In genomic region chr8:11911639-11912450, GRCm38 (mm10) we compare ENCODE assay signal across 11 mouse cellular contexts.
DNase-seq lines count a peak whose midpoint lies in the region; ATAC-seq and TF ChIP-seq lines count a peak whose summit lies in the region.
"Had no signal": no experiment of that assay in that cellular context is flagged by ENCODE, and none has a peak within 500 bp of the region (broad histone marks: within the 10 kb centered on the region; RNA-seq: fewer than 3 reads in every experiment).

No protein-coding gene starts in this region.

- peak overlapping the region; percentile 35 for H3K4me2 ChIP-seq in forebrain, postnatal 0 days (ENCODE audit: low read depth)
- H3K4me2 ChIP-seq in hindbrain, embryonic 14.5 days (replicated peaks): peak overlapping the region; percentile 45
- peak overlapping the region; percentile 7; the same call in 1 of the 2 replicates for H3K4me2 ChIP-seq in lung, embryonic 15.5 days
- H3K4me2 ChIP-seq: heart, embryonic 11.5 days had no signal

- no peak; the same call in 1 of the 2 replicates for ATAC-seq in forebrain, postnatal 0 days
- ATAC-seq in hindbrain, embryonic 14.5 days (ENCODE audit: low FRiP score): no peak
- peak; percentile 16; the same call in 1 of the 2 replicates for ATAC-seq in lung, embryonic 15.5 days (ENCODE audit: borderline replicate concordance, extremely low read depth, low FRiP score, low TSS enrichment)
- ATAC-seq: inflammation-experienced regulatory T-cells, adult 6 months had no signal

- no peaks in the 10 kb centered on the region for H3K9me3 ChIP-seq in forebrain, postnatal 0 days (ENCODE audit: low read length)
- no peaks in the 10 kb centered on the region for H3K9me3 ChIP-seq in hindbrain, embryonic 14.5 days (ENCODE audit: control insufficient read depth, low read length)
- H3K9me3 ChIP-seq in lung, embryonic 15.5 days: no peaks in the 10 kb centered on the region
- H3K9me3 ChIP-seq in limb, embryonic 10.5 days (replicated peaks): no peaks in the 10 kb centered on the region
- H3K9me3 ChIP-seq in heart, embryonic 10.5 days: no peaks in the 10 kb centered on the region

- TF ChIP-seq CTCF in forebrain, postnatal 0 days (IDR thresholded peaks at IDR 0.05; ENCODE audit: low read depth): no peak

- no peak overlapping the region for H3K4me3 ChIP-seq in forebrain, postnatal 0 days (ENCODE audit: low read depth, low read length)
- no peak overlapping the region for H3K4me3 ChIP-seq in hindbrain, embryonic 14.5 days (replicated peaks; ENCODE audit: low read length)
- H3K4me3 ChIP-seq in lung, embryonic 15.5 days: no peak overlapping the region
- H3K4me3 ChIP-seq in limb, embryonic 10.5 days: no peak overlapping the region
- H3K4me3 ChIP-seq in heart, embryonic 10.5 days: no peak overlapping the region

- H3K27ac ChIP-seq in forebrain, postnatal 0 days (ENCODE audit: low read depth, low read length): peak overlapping the region; percentile 42; the same call in 1 of the 2 replicates
- H3K27ac ChIP-seq in hindbrain, embryonic 14.5 days: 0 out of 2 replicates have a peak overlapping the region, but pooled peaks have one; percentile 4
- peak overlapping the region; percentile 24; the same call in 1 of the 2 replicates for H3K27ac ChIP-seq in lung, embryonic 15.5 days
- no peak overlapping the region for H3K27ac ChIP-seq in limb, embryonic 10.5 days
- no peak overlapping the region for H3K27ac ChIP-seq in heart, embryonic 10.5 days
- H3K27ac ChIP-seq: liver, embryonic 14.5 days had no signal

- no peak overlapping the region for H3K9ac ChIP-seq in forebrain, postnatal 0 days
- peak overlapping the region; percentile 32 for H3K9ac ChIP-seq in hindbrain, embryonic 14.5 days
- H3K9ac ChIP-seq in lung, embryonic 15.5 days: no peak overlapping the region
- H3K9ac ChIP-seq: liver, embryonic 14.5 days had no signal

- H3K27me3 ChIP-seq in forebrain, postnatal 0 days (ENCODE audit: insufficient read depth, low read length): no peaks in the 10 kb centered on the region
- H3K27me3 ChIP-seq in hindbrain, embryonic 14.5 days (ENCODE audit: control insufficient read depth, insufficient read depth, low read length): peaks cover 6% of the 10 kb centered on the region; the same call in 1 of the 2 replicates
- H3K27me3 ChIP-seq in lung, embryonic 15.5 days: no peaks in the 10 kb centered on the region
- no peaks in the 10 kb centered on the region for H3K27me3 ChIP-seq in limb, embryonic 10.5 days (ENCODE audit: low read depth, poor library complexity, severe bottlenecking)
- peaks cover 14% of the 10 kb centered on the region; the same call in 1 of the 2 replicates for H3K27me3 ChIP-seq in heart, embryonic 10.5 days (ENCODE audit: insufficient read depth, poor library complexity, severe bottlenecking)

- 49% methylated on average over 18 of the region's 18 CpGs for WGBS in forebrain, postnatal 0 days
- WGBS in hindbrain, embryonic 14.5 days: 38% methylated on average over 18 of the region's 18 CpGs
- WGBS in lung, embryonic 15.5 days: 39% methylated on average over 18 of the region's 18 CpGs
- whole genome bisulfite sequencing in limb, embryonic 10.5 days: 82% methylated on average over 18 of the region's 18 CpGs
- 75% methylated on average over 18 of the region's 18 CpGs for WGBS in heart, embryonic 10.5 days

- DNase-seq in forebrain, postnatal 0 days: no peak
- no peak for DNase-seq in hindbrain, embryonic 14.5 days (ENCODE audit: low spot score)
- DNase-seq in neural tube, embryonic 10.5 days (ENCODE audit: extremely low spot score, low spot score): peak; percentile 23
- DNase-seq in limb, embryonic 10.5 days (ENCODE audit: low spot score): no peak
- no peak for DNase-seq in heart, embryonic 10.5 days (ENCODE audit: low spot score)
- DNase-seq in right cerebral cortex, postnatal 10 days (ENCODE audit: low spot score in 2 of 2): no peak
- DNase-seq: layer of hippocampus, postnatal 36 days had no signal

- H3K36me3 ChIP-seq in forebrain, postnatal 0 days (ENCODE audit: insufficient read depth): no peaks in the 10 kb centered on the region
- H3K36me3 ChIP-seq in hindbrain, embryonic 14.5 days (replicated peaks; ENCODE audit: control insufficient read depth, insufficient read depth): no peaks in the 10 kb centered on the region
- H3K36me3 ChIP-seq in lung, embryonic 15.5 days: no peaks in the 10 kb centered on the region
- H3K36me3 ChIP-seq in limb, embryonic 10.5 days: no peaks in the 10 kb centered on the region
- no peaks in the 10 kb centered on the region for H3K36me3 ChIP-seq in heart, embryonic 10.5 days

- H3K4me1 ChIP-seq in forebrain, postnatal 0 days (ENCODE audit: insufficient read depth): peaks cover 6% of the 10 kb centered on the region; the same call in 1 of the 2 replicates
- H3K4me1 ChIP-seq in hindbrain, embryonic 14.5 days (replicated peaks; ENCODE audit: control insufficient read depth, insufficient read depth, low read length): peaks cover 40% of the 10 kb centered on the region
- H3K4me1 ChIP-seq in lung, embryonic 15.5 days: peaks cover 34% of the 10 kb centered on the region
- H3K4me1 ChIP-seq in limb, embryonic 10.5 days: peaks cover 22% of the 10 kb centered on the region
- peaks cover 19% of the 10 kb centered on the region for H3K4me1 ChIP-seq in heart, embryonic 10.5 days

Comparison
In these comparisons a context has a peak if more than half of its experiments do, and no peak if none do; other contexts are left out.
1. H3K27ac ChIP-seq: peak in forebrain, postnatal 0 days (single experiment), hindbrain, embryonic 14.5 days (single experiment) and lung, embryonic 15.5 days (single experiment); none in limb, embryonic 10.5 days (single experiment) and heart, embryonic 10.5 days (single experiment).
2. Peak in every context shown above with its lines, with median percentiles within 50 percentile points of each other: H3K4me2 ChIP-seq.